Mouse (Mus musculus) heart, postnatal 0 days (tissue): Measurements from ENCODE around the gene Triml2.

ENCODE experiments used
- CTCF ChIP-seq: IDR thresholded peaks from 2 replicates; pipeline ENCODE4 v1.5.1; 2016; ENCODE audit warnings: antibody characterized with exemption, control low read depth, low read depth
- EP300 ChIP-seq: IDR thresholded peaks from 2 replicates; pipeline ENCODE4 v1.6.1; 2016; ENCODE audit warnings: antibody characterized with exemption, low read depth

GRCm38 (mm10) chr8:43182281-43182680, 1.9 kb downstream of the Triml2 start:
- no peak for TF ChIP-seq CTCF
- TF ChIP-seq EP300: no peak
